Comparison of ENCODE assay signal across 19 mouse cellular contexts in the genomic region with DNA sequence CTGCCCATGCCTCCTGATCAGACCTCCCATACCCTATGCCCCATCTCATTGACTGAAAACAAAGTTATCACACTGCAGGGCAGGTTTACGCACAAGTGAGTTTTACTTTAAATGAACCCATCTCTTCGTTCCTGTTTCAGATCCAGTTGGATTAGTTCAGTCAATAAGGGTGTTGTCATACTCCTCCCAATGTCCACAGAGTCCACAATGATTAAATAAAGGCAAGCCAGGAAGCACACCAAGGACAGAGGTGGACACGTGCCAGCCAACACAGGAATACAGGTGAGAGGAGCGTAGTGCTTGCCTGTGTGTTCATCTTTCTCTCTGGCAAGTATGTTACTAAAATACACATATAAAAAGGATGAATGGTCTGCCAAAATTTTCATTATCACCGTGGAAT. TPM values are rescaled to one million over a fixed set of nuclear protein-coding genes. Genes with fewer than 3 reads are reported as not detected.
A peak's percentile ranks its signal among the peaks of the same experiment; 100 is the strongest.
DNase-seq lines count a peak whose midpoint lies in the region; ATAC-seq and TF ChIP-seq lines count a peak whose summit lies in the region.
"Had no signal": no experiment of that assay in that cellular context is flagged by ENCODE, and none has a peak within 500 bp of the region (broad histone marks: within the 10 kb centered on the region; RNA-seq: fewer than 3 reads in every experiment).

No protein-coding gene starts in this region.

- no peak overlapping the region for H3K4me2 ChIP-seq in liver, embryonic 12.5 days
- H3K4me2 ChIP-seq in liver, embryonic 16.5 days (ENCODE audit: low read depth, low read length): peak overlapping the region; percentile 33
- H3K4me2 ChIP-seq in stomach, postnatal 0 days (replicated peaks; ENCODE audit: low read depth): 0 out of 2 replicates have a peak overlapping the region, but pooled peaks have one; percentile 8
- no peak overlapping the region for H3K4me2 ChIP-seq in kidney, embryonic 15.5 days
- H3K4me2 ChIP-seq: embryonic facial prominence, embryonic 15.5 days; forebrain, embryonic 15.5 days; heart, embryonic 12.5 days had no signal

- no peak overlapping the region for H3K9ac ChIP-seq in liver, embryonic 12.5 days
- no peak overlapping the region for H3K9ac ChIP-seq in liver, embryonic 16.5 days (ENCODE audit: low read depth, low read length)
- H3K9ac ChIP-seq in stomach, postnatal 0 days (ENCODE audit: low read length): no peak overlapping the region
- H3K9ac ChIP-seq in kidney, embryonic 15.5 days: no peak overlapping the region
- H3K9ac ChIP-seq: embryonic facial prominence, embryonic 15.5 days; forebrain, embryonic 15.5 days; heart, embryonic 12.5 days had no signal

- no peak overlapping the region for H3K4me3 ChIP-seq in heart, embryonic 10.5 days
- no peak overlapping the region for H3K4me3 ChIP-seq in liver, embryonic 12.5 days
- no peak overlapping the region for H3K4me3 ChIP-seq in liver, embryonic 16.5 days (ENCODE audit: low read depth, low read length)
- no peak overlapping the region for H3K4me3 ChIP-seq in stomach, postnatal 0 days (ENCODE audit: low read depth, low read length)
- H3K4me3 ChIP-seq in kidney, embryonic 15.5 days (replicated peaks): no peak overlapping the region
- H3K4me3 ChIP-seq: embryonic facial prominence, embryonic 15.5 days; erythroblast, embryonic 14.5 days; forebrain, embryonic 10.5 days; forebrain, embryonic 15.5 days; heart, adult 2 months; heart, embryonic 12.5 days; hindbrain, embryonic 10.5 days had no signal

- H3K27me3 ChIP-seq in heart, embryonic 10.5 days (ENCODE audit: insufficient read depth, poor library complexity, severe bottlenecking): peaks cover 29% of the 10 kb centered on the region
- H3K27me3 ChIP-seq in liver, embryonic 12.5 days (replicated peaks): peaks cover 36% of the 10 kb centered on the region
- peaks cover 25% of the 10 kb centered on the region for H3K27me3 ChIP-seq in liver, embryonic 16.5 days (ENCODE audit: control insufficient read depth, insufficient read depth, low read depth, low read length)
- no peaks in the 10 kb centered on the region for H3K27me3 ChIP-seq in stomach, postnatal 0 days (ENCODE audit: control insufficient read depth, insufficient read depth, low read length)
- H3K27me3 ChIP-seq in kidney, embryonic 15.5 days: peaks cover 19% of the 10 kb centered on the region

- no peak for TF ChIP-seq CTCF in stomach, postnatal 0 days (IDR thresholded peaks at IDR 0.05; ENCODE audit: low read depth)

- 0 out of 2 replicates have a peak, but pooled peaks have one; percentile 49 for ATAC-seq in liver, embryonic 12.5 days
- peak; percentile 84 for ATAC-seq in liver, embryonic 16.5 days (ENCODE audit: low read depth)
- ATAC-seq in stomach, postnatal 0 days (ENCODE audit: low FRiP score, low TSS enrichment): peak; percentile 83
- no peak for ATAC-seq in kidney, embryonic 15.5 days (replicated peaks; ENCODE audit: low FRiP score)
- ATAC-seq: CD4-positive, CD25-positive, alpha-beta regulatory T cell, adult 4 months had no signal

- peaks cover 10% of the 10 kb centered on the region for H3K4me1 ChIP-seq in heart, embryonic 10.5 days
- no peaks in the 10 kb centered on the region for H3K4me1 ChIP-seq in liver, embryonic 12.5 days
- H3K4me1 ChIP-seq in liver, embryonic 16.5 days (ENCODE audit: control insufficient read depth, low read depth, low read length): no peaks in the 10 kb centered on the region
- H3K4me1 ChIP-seq in stomach, postnatal 0 days (replicated peaks; ENCODE audit: control insufficient read depth, insufficient read depth): no peaks in the 10 kb centered on the region
- H3K4me1 ChIP-seq in kidney, embryonic 15.5 days: peaks cover 21% of the 10 kb centered on the region

- TF ChIP-seq EP300 in stomach, postnatal 0 days (optimal IDR thresholded peaks at IDR 0.05): no peak

- H3K27ac ChIP-seq in heart, embryonic 10.5 days: no peak overlapping the region
- no peak overlapping the region for H3K27ac ChIP-seq in liver, embryonic 12.5 days
- H3K27ac ChIP-seq in liver, embryonic 16.5 days (ENCODE audit: low read length): no peak overlapping the region
- no peak overlapping the region for H3K27ac ChIP-seq in stomach, postnatal 0 days (replicated peaks)
- no peak overlapping the region for H3K27ac ChIP-seq in kidney, embryonic 15.5 days
- H3K27ac ChIP-seq: embryonic facial prominence, embryonic 15.5 days; forebrain, embryonic 10.5 days; forebrain, embryonic 15.5 days; heart, adult 2 months; hindbrain, embryonic 10.5 days had no signal

- peak; percentile 55 for DNase-seq in heart, adult 11 months
- DNase-seq in heart, embryonic 10.5 days (ENCODE audit: low spot score): no peak
- no peak for DNase-seq in liver
- peak; percentile 64 for DNase-seq in stomach, postnatal 0 days (ENCODE audit: low spot score)
- DNase-seq in urinary bladder, postnatal 10 days (ENCODE audit: low spot score): no peak
- DNase-seq: B cell, adult 2 months; cerebellum, adult 11 months; heart, adult 2 months had no signal

- 74% methylated on average over 5 of the region's 5 CpGs for WGBS in heart, embryonic 10.5 days
- WGBS in liver, embryonic 12.5 days (ENCODE audit: insufficient replicate concordance): 60% methylated on average over 5 of the region's 5 CpGs
- 45% methylated on average over 5 of the region's 5 CpGs for WGBS in liver, embryonic 16.5 days (ENCODE audit: insufficient replicate concordance)
- 43% methylated on average over 5 of the region's 5 CpGs for WGBS in stomach, postnatal 0 days
- 72% methylated on average over 5 of the region's 5 CpGs for WGBS in kidney, embryonic 15.5 days

- H3K9me3 ChIP-seq in heart, embryonic 10.5 days: no peaks in the 10 kb centered on the region
- no peaks in the 10 kb centered on the region for H3K9me3 ChIP-seq in liver, embryonic 12.5 days (replicated peaks)
- no peaks in the 10 kb centered on the region for H3K9me3 ChIP-seq in liver, embryonic 16.5 days (replicated peaks; ENCODE audit: control insufficient read depth, low read length)
- no peaks in the 10 kb centered on the region for H3K9me3 ChIP-seq in stomach, postnatal 0 days (ENCODE audit: control insufficient read depth, low read length)
- no peaks in the 10 kb centered on the region for H3K9me3 ChIP-seq in kidney, embryonic 15.5 days (replicated peaks)
- H3K9me3 ChIP-seq: embryonic facial prominence, embryonic 15.5 days; forebrain, embryonic 10.5 days; forebrain, embryonic 15.5 days; heart, embryonic 12.5 days; hindbrain, embryonic 10.5 days had no signal

- H3K36me3 ChIP-seq in heart, embryonic 10.5 days: no peaks in the 10 kb centered on the region
- H3K36me3 ChIP-seq in liver, embryonic 12.5 days: no peaks in the 10 kb centered on the region
- H3K36me3 ChIP-seq in liver, embryonic 16.5 days (ENCODE audit: control insufficient read depth, insufficient read depth): no peaks in the 10 kb centered on the region
- H3K36me3 ChIP-seq in stomach, postnatal 0 days (ENCODE audit: control insufficient read depth, insufficient read depth, low read length): no peaks in the 10 kb centered on the region
- H3K36me3 ChIP-seq in kidney, embryonic 15.5 days: no peaks in the 10 kb centered on the region
- H3K36me3 ChIP-seq: embryonic facial prominence, embryonic 15.5 days; forebrain, embryonic 10.5 days; forebrain, embryonic 15.5 days; G1E; heart, embryonic 12.5 days; hindbrain, embryonic 10.5 days had no signal

RNA-seq across cellular contexts. Expression of a gene that starts 3.3 kb away (rescaled TPM):
- polyA plus RNA-seq in heart, embryonic 10.5 days (2016; fragmentation: Nextera tagmentation; extraction: Ambion mirVana): 0.34 and 0.39 TPM in 2 replicates
- 0.48 and 0.51 TPM in 2 replicates for polyA plus RNA-seq in liver, embryonic 12.5 days (2016; fragmentation: Nextera tagmentation; extraction: Ambion mirVana)
- polyA plus RNA-seq in liver, embryonic 16.5 days (2015; fragmentation: Nextera tagmentation; extraction: Ambion mirVana): 0.22 and 0.30 TPM in 2 replicates
- polyA plus RNA-seq in stomach, postnatal 0 days (2015; fragmentation: Nextera tagmentation; extraction: Ambion mirVana): 3.7 and 4.3 TPM in 2 replicates
- polyA plus RNA-seq in kidney, embryonic 15.5 days (2015; fragmentation: Nextera tagmentation; extraction: Ambion mirVana): 5.5 and 6.5 TPM in 2 replicates
- polyA plus RNA-seq: CD4-positive, CD25-positive, alpha-beta regulatory T cell, adult 4 months; erythroblast, embryonic 14.5 days; G1E had no signal

Comparison
In these comparisons a context has a peak if more than half of its experiments do, and no peak if none do; other contexts are left out.
1. DNase-seq: peak in heart, adult 11 months (single experiment) and stomach, postnatal 0 days (single experiment); none in heart, embryonic 10.5 days (single experiment), liver (single experiment) and urinary bladder, postnatal 10 days (single experiment).
2. H3K4me2 ChIP-seq: peak in liver, embryonic 16.5 days (single experiment) and stomach, postnatal 0 days (single experiment); none in liver, embryonic 12.5 days (single experiment) and kidney, embryonic 15.5 days (single experiment).